Mouse (Mus musculus): ENCODE measurements at regions not wholly inside any gene's neighbourhood (a gene's known extent, or its start where the extent isn't known, plus 50 kb on each side); places are given as distances from the start of the nearest gene placed in this dataset.

DNA sequence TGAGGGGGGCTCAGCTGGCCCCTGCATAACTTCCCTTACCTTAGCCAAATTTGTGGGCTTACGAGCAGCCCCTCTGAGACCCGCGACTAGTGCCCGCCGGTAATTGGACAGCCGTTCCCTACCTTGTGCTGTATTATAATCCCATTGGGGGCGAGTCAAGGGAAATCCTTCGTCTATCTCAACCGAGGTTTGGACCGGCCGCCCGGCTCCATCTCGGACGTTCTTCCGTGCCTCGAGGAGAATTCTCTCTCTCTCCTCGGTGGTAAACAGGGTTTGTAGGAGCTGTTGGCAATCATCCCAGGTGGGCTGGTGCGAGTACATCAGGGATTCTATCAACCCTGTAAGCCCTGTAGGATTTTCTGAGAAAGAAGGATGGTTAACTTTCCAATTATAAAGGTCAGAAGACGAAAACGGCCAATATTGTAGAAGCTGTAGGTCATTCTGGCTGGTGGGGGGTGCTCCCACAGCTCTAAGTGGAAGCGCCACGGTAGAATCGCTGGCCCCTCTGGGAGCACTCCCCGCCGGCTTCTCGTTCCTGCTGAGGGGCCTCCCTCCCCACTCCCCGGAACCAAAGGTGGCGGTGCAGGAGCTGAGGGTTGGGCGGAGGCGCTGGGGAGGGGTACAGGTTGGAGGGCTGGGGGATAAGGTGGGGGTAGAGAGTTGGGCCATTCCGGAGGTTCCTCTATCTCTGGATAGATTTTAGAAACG, 278.6 kb downstream of the Gm21863 start:
- TF ChIP-seq HCFC1 (IDR thresholded peaks at IDR 0.05; ENCODE audit: borderline replicate concordance, insufficient read depth, low read length) (no peak), ZC3H11A (IDR thresholded peaks at IDR 0.05; ENCODE audit: borderline replicate concordance, low read depth, low read length) (no peak)

All from ES-E14 (cell line).